In the genomic region with DNA sequence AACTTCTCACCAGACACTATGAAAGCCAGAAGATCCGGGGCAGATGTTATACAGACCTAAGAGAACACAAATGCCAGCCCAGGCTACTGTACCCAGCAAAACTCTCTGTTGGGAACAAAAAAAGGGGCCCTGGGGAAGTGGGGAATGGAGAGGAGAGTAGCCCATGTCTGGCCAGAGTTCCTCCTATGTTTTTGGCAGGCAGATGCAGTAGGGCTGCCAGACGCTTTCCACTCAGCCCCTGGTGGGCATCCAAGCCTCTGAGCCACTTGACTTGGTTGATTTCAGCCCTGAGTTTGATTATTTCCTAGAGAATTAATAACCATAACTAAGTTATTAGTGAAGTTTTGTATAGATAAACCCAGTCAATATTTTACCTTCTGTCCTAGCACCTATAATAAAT, we compare ENCODE assay signal across 6 mouse cellular contexts. TPM values are rescaled to one million over a fixed set of nuclear protein-coding genes. Genes with fewer than 3 reads are reported as not detected.
"Had no signal": no experiment of that assay in that cellular context is flagged by ENCODE, and none has a peak within 500 bp of the region (broad histone marks: within the 10 kb centered on the region; RNA-seq: fewer than 3 reads in every experiment).

No protein-coding gene starts in this region.

RNA-seq across cellular contexts. Expression of a gene that starts 29.8 kb away (rescaled TPM):
- total RNA-seq: gastrocnemius, adult 18-20 months; gastrocnemius, adult 8-10 months; gastrocnemius, postnatal 36 days; heart, postnatal 14 days; liver, adult 2 months had no signal
- polyA plus RNA-seq: kidney, adult 2 months; liver, adult 2 months had no signal
